Mouse (Mus musculus) liver, embryonic 11.5 days (tissue): ENCODE measurements around the gene Gm49361. TPM values are rescaled to one million over a fixed set of nuclear protein-coding genes. Genes with fewer than 3 reads are reported as not detected.
A peak's percentile ranks its signal among the peaks of the same experiment; 100 is the strongest.

ENCODE experiments used
- ATAC-seq: fragments of 200-750 bp; cut with Nextera tagmentation; replicated peaks from 2 replicates; pipeline ENCODE4 v1.8.0; 2017; ENCODE audit warnings: moderate number of reproducible peaks, mild to moderate bottlenecking, moderate TSS enrichment, moderate library complexity; ENCODE audit not compliant: low FRiP score
- DNase-seq: peaks from one replicate; pipeline ENCODE4 v3.0.0-alpha.2; 2017; ENCODE audit warnings: low spot score
- H3K27ac ChIP-seq: fragments of 300-500 bp; sonication (generic); 2 replicates; pipeline ENCODE4 v1.5.1; 2014; ENCODE audit warnings: mild to moderate bottlenecking, low read depth, low read length, control low read depth
- H3K27me3 ChIP-seq: fragments of 300-500 bp; sonication (generic); replicated peaks from 2 replicates; pipeline ENCODE4 v1.6.1; 2014; ENCODE audit warnings: low read length, mixed read lengths; ENCODE audit not compliant: control insufficient read depth, insufficient read depth
- H3K36me3 ChIP-seq: fragments of 300-500 bp; sonication (generic); 2 replicates; pipeline ENCODE4 v1.6.1; 2014; ENCODE audit warnings: mild to moderate bottlenecking, low read length, moderate library complexity, mixed read lengths; ENCODE audit not compliant: control insufficient read depth, insufficient read depth
- H3K4me1 ChIP-seq: fragments of 300-500 bp; sonication (generic); replicated peaks from 2 replicates; pipeline ENCODE4 v1.6.1; 2014; ENCODE audit warnings: low read length, mixed read lengths; ENCODE audit not compliant: control insufficient read depth, insufficient read depth
- H3K4me2 ChIP-seq: fragments of 300-500 bp; sonication (generic); 2 replicates; pipeline ENCODE4 v1.6.1; 2014; ENCODE audit warnings: mild to moderate bottlenecking, control low read depth, moderate library complexity
- H3K4me3 ChIP-seq: fragments of 300-500 bp; sonication (generic); 2 replicates; pipeline ENCODE4 v1.5.1; 2014; ENCODE audit warnings: low read depth, low read length, control low read depth
- H3K9ac ChIP-seq: fragments of 300-500 bp; sonication (generic); 2 replicates; pipeline ENCODE4 v1.6.1; 2014; ENCODE audit warnings: low read depth, low read length, control low read depth
- H3K9me3 ChIP-seq: fragments of 300-500 bp; sonication (generic); 2 replicates; pipeline ENCODE4 v1.6.1; 2016; ENCODE audit warnings: low read length, inconsistent platforms, mixed read lengths; ENCODE audit not compliant: control insufficient read depth
- WGBS: fragments of 180-500 bp; shearing (Covaris S2); extraction: QIAGEN DNeasy Blood & Tissue Kit; methylation state at CpG from one replicate; pipeline ENCODE4 v1.1.7; 2014; 5-methylcytosine and 5-hydroxymethylcytosine counted together
- polyA plus RNA-seq: library from polyadenylated mRNA; unstranded; fragments of >200 nt; fragmentation: Nextera tagmentation; extraction: Ambion mirVana; gene quantifications from 2 replicates; pipeline ENCODE4 v1.2.1, GENCODE M21; 2014

Gm49361 gene
- polyA plus RNA-seq, 1 experiment from 2014 or later = not detected

DNA sequence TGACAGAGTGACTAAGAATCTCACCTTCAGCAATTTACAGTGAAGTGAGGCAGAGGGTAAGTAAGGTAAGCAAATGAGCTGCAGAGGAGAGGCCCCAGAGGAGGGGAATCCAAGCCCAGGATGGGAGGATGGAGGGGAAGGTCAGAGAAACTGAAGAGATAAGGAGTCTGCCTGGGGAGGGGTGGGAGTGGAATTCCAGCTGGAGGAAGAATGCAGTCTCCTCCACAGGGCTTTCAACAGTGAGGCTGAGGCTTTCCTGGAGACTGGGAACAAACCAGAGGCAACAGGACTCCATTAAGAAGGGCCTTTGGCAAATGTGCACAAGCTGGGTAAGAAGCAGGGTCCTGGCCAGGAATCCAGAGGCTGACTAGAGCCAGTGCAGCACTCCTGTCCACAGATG lies 8.8 kb downstream of the Gm49361 start:
- Histone ChIP-seq H3K27ac (0 out of 2 replicates have a peak overlapping the region, but pooled peaks have one; percentile 5), H3K4me2 (no peak overlapping the region), H3K4me1 (peaks cover 13% of the 10 kb centered on the region; the same call in 1 of the 2 replicates), H3K9me3 (no peaks in the 10 kb centered on the region), H3K27me3 (no peaks in the 10 kb centered on the region), H3K4me3 (no peak overlapping the region), H3K9ac (no peak overlapping the region), H3K36me3 (0 out of 2 replicates have a peak, but pooled peaks cover 3% of the 10 kb centered on the region)
- ATAC-seq = no peak
- DNase-seq = no peak

DNA sequence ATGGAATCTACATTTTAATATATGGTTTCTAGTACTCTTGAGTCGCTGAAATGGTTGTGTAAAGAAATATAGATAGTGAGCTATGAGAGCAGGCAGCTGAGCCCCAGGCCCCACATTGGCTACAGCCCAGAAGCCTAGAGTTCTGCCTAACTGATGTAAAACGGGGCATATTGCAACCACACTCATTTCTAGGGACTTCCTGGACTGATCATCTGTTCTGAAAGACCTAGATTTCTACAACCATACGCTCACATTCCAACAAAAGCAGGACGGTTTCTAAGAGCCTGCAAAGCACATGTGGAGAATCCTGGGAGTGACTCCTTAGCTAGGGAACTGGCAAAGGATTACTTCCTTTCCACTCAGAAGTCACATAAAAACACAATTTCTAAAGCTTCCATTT lies 9.8 kb downstream of the Gm49361 start:
- no peak overlapping the region for H3K27ac ChIP-seq
- no peak for DNase-seq
- H3K9ac ChIP-seq = no peak overlapping the region
- H3K9me3 ChIP-seq = no peaks in the 10 kb centered on the region
- ATAC-seq = no peak
- H3K4me3 ChIP-seq = no peak overlapping the region
- 72% methylated on average over 4 of the region's 4 CpGs for WGBS
- peaks cover 13% of the 10 kb centered on the region; the same call in 1 of the 2 replicates for H3K4me1 ChIP-seq
- H3K36me3 ChIP-seq = 0 out of 2 replicates have a peak, but pooled peaks cover 3% of the 10 kb centered on the region
- H3K4me2 ChIP-seq = no peak overlapping the region
- H3K27me3 ChIP-seq = no peaks in the 10 kb centered on the region

DNA sequence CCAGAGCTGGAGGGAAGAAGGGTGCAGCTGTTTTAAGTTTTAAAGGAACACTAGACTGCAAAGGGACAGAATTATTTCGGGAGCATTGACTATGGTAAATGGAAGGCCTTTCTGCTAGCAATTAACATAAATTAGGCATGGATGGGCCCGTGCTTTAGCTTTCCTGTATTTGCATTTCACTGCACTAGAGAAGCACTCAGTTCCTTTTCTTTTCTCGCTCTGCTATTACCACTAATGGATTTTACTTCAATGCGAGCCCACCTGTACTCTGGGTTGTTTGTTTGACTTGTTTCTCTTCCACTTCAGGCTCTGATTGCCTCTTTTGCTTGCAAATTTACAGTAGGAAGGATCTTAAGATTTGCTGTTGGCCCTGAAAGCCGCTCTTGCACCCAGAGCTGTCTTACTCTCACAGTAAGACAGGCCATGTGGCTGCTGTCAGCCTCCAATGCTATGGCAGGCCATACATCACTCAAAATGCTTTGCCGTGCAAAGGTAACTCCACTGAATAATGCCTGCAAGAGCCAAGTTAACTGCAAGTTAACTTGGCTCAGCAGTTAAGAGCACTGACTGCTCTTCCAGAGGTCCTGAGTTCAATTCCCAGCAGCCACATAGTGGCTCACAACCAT lies 13.1 kb downstream of the Gm49361 start:
- ATAC-seq = no peak
- H3K9ac ChIP-seq = no peak overlapping the region
- WGBS = 79% methylated on average over 6 of the region's 6 CpGs

DNA sequence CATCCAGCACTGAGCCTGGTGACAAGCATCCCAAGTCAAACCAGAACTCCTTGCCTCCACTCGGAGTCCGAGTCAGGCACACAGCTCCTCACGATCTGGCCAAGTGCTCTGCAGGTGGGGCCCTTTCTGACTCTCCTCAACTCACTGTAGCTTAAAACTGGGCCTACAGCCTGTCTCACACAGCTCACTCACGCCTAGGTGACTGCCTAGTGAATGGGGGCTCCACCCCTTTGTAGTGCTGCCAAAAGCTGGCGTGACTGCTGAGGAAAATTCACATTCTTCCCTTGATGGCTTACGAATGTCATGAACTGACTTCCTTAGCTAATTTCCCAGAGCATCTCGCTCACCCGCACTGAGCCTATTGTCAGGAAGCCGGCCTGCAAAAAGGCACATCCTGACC lies 15.4 kb downstream of the Gm49361 start:
- H3K4me1 ChIP-seq = peaks cover 3% of the 10 kb centered on the region; the same call in 1 of the 2 replicates
- no peak overlapping the region for H3K9ac ChIP-seq
- H3K9me3 ChIP-seq = no peaks in the 10 kb centered on the region
- H3K36me3 ChIP-seq = peaks cover 5% of the 10 kb centered on the region; the same call in 1 of the 2 replicates
- ATAC-seq = no peak
- H3K4me2 ChIP-seq = no peak overlapping the region
- DNase-seq = no peak
- no peaks in the 10 kb centered on the region for H3K27me3 ChIP-seq
- H3K4me3 ChIP-seq = no peak overlapping the region
- 72% methylated on average over 9 of the region's 9 CpGs for WGBS
- no peak overlapping the region for H3K27ac ChIP-seq

More for the DNA sequence above, 13.1 kb downstream of the Gm49361 start:
- Histone ChIP-seq H3K4me3 (no peak overlapping the region), H3K36me3 (0 out of 2 replicates have a peak, but pooled peaks cover 3% of the 10 kb centered on the region), H3K27me3 (no peaks in the 10 kb centered on the region), H3K4me1 (peaks cover 16% of the 10 kb centered on the region; the same call in 1 of the 2 replicates), H3K4me2 (no peak overlapping the region), H3K9me3 (no peaks in the 10 kb centered on the region), H3K27ac (no peak overlapping the region)
- DNase-seq = no peak

DNA sequence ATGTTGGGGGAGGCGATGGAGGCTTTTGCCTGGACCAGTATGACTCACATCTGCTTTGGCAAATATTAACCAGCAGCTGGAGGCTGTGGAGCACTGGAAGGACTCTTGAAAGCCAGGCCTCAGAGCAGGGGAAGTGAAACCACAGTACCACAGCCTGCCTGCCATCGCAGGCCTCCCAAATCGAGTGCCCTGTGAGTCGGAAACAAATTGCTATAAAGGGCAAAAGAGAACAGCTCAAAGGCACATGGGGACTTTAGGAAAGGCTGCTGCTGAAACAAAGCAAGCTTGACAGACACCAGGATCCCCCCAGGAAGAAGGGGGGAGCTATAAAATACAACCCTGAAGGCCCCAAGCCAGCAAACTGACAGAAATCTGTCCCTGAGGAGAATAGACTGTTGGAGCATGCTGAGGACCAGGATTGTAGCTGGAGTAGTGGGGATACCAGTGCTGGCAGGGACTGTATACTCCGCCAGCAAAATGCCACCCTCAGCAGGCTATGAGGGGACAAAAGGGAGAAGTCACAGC lies 15.9 kb downstream of the Gm49361 start:
- H3K27ac ChIP-seq = 0 out of 2 replicates have a peak overlapping the region, but pooled peaks have one; percentile 26
- no peak; the same call in 1 of the 2 replicates for ATAC-seq
- no peak overlapping the region for H3K9ac ChIP-seq
- H3K4me1 ChIP-seq = peaks cover 3% of the 10 kb centered on the region; the same call in 1 of the 2 replicates
- peaks cover 5% of the 10 kb centered on the region; the same call in 1 of the 2 replicates for H3K36me3 ChIP-seq
- H3K4me2 ChIP-seq = no peak overlapping the region
- no peak overlapping the region for H3K4me3 ChIP-seq
- DNase-seq = no peak
- 48% methylated on average over 5 of the region's 5 CpGs for WGBS
- H3K9me3 ChIP-seq = no peaks in the 10 kb centered on the region
- H3K27me3 ChIP-seq = no peaks in the 10 kb centered on the region

DNA sequence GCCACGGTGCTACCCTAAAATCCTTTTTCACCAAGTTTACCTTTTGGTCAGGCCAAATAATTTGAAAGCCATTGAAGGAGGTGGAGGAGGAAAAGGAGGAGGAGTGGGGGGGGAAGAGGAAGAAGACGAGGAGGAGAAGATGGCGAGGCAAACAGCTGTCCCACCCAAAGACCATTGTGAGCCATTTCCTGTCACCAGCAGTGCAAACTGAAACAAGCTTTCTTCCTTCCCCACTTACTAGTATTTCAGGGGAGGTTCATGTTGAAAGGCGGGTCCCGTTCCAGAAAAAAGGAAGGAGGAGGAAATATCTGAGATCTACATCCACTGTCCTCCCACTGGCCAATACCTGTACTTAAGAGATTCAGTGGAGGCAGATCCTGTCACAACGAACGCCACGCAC lies 16.5 kb downstream of the Gm49361 start:
- Histone ChIP-seq H3K36me3 (peaks cover 5% of the 10 kb centered on the region; the same call in 1 of the 2 replicates), H3K4me1 (peaks cover 3% of the 10 kb centered on the region; the same call in 1 of the 2 replicates), H3K4me3 (no peak overlapping the region), H3K4me2 (no peak overlapping the region), H3K27ac (no peak overlapping the region), H3K27me3 (no peaks in the 10 kb centered on the region), H3K9me3 (no peaks in the 10 kb centered on the region), H3K9ac (no peak overlapping the region)
- DNase-seq (no peak), ATAC-seq (no peak)
- 63% methylated on average over 8 of the region's 8 CpGs for WGBS

DNA sequence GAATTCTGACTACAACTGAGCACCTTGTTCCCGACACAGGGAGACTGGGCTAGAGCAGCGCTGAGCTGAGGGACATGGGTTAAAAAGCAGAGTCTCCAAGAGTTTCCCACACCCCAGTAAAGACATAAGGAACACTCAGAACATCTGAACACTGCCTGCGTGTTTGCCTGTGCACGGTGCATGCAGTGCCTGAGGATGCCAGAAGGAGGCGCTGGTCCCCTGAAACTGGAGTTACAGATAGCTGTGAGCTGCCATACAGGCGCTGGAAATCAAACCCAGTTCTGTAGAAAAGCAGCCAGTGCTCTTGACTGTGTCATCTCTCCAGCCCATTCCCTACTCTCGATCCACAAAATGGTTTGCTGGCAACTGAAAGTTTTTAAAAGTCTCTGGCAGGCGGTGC lies 19.7 kb downstream of the Gm49361 start:
- no peak overlapping the region for H3K27ac ChIP-seq
- WGBS = 75% methylated on average over 8 of the region's 8 CpGs
- H3K9ac ChIP-seq = no peak overlapping the region
- H3K4me2 ChIP-seq = no peak overlapping the region
- peaks cover 3% of the 10 kb centered on the region; the same call in 1 of the 2 replicates for H3K4me1 ChIP-seq
- DNase-seq (no peak), ATAC-seq (no peak)
- no peaks in the 10 kb centered on the region for H3K9me3 ChIP-seq
- peaks cover 2% of the 10 kb centered on the region; the same call in 1 of the 2 replicates for H3K36me3 ChIP-seq
- H3K4me3 ChIP-seq = no peak overlapping the region
- no peaks in the 10 kb centered on the region for H3K27me3 ChIP-seq

DNA sequence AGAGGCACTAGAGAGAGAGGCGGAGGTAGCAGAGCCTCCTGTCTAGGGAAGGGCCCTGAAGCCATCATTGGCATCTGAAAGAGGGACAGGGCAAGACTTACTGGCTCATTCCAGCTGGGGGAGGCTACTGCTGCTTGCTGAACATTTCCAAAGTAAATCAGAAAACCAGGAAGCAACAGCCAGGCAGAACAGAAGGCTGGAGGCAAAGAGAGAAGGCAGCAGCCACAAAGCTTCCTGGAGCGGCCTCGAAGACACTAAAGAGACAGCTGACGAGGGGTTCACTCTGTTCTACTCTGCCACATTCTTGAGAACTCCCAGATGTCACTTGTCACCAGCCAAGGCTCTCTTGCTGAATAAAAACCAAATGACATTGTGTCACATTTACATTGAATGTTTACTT lies 21.4 kb downstream of the Gm49361 start:
- Histone ChIP-seq H3K4me1 (no peaks in the 10 kb centered on the region; the same call in 1 of the 2 replicates), H3K9me3 (no peaks in the 10 kb centered on the region), H3K4me2 (no peak overlapping the region), H3K27ac (no peak overlapping the region), H3K36me3 (peaks cover 2% of the 10 kb centered on the region; the same call in 1 of the 2 replicates), H3K27me3 (no peaks in the 10 kb centered on the region), H3K9ac (no peak overlapping the region), H3K4me3 (no peak overlapping the region)
- whole genome bisulfite sequencing = 71% methylated on average over 4 of the region's 4 CpGs
- ATAC-seq = no peak
- no peak for DNase-seq

DNA sequence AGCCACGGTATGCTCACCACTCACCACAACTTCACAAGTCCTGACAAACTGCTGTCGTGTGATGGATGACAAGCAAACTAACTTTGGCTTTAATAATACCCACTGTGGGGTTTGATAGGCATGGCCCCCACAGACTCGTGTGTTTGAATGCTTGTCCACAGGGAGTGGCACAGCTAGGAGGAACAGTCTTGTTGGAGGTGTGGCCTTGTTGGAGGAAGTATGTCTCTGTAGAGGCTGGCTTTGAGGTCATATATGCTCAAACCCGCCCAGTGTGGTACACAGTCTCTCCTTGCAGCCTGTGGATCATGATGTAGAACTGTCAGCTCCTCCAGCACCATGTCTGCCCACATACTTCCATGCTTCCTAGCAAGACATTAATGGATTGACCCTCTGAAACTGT lies 27.7 kb downstream of the Gm49361 start:
- H3K4me3 ChIP-seq = no peak overlapping the region
- H3K27me3 ChIP-seq = no peaks in the 10 kb centered on the region
- peaks cover 2% of the 10 kb centered on the region for H3K4me1 ChIP-seq
- 64% methylated on average over 4 of the region's 4 CpGs for WGBS
- peaks cover 3% of the 10 kb centered on the region; the same call in 1 of the 2 replicates for H3K36me3 ChIP-seq
- DNase-seq (no peak), ATAC-seq (no peak)
- H3K9me3 ChIP-seq = no peaks in the 10 kb centered on the region
- H3K27ac ChIP-seq = no peak overlapping the region
- no peak overlapping the region for H3K9ac ChIP-seq
- no peak overlapping the region for H3K4me2 ChIP-seq
